In the genomic region with DNA sequence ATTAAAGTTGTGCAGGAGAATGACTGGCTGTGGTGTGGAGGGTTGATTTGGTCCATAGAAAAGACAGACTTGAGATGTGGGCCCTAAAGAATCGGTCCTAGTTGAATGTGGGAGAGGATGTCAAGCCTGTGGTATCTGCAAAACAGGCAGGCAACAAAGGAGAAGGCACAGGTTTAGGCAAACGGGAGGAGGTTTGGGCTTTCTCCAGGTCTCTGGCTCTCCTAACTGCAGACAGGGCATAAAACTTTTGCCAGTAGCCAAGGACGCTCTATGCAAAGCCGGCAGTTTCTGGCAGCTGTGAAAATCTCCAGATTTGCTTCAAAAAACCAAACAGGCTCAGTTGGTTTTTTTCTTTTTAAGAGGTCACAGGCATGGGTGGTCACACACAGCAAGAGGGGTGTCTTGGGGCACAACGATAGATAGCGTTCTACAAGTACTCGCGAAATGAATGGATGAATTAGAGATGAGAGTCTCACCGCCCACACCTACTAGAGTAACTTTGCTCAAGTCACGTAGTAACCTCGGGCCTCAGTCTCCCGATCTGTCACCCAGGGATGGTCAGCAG, we compare ENCODE assay signal across 8 mouse cellular contexts. TPM values are rescaled to one million over a fixed set of nuclear protein-coding genes. Genes with fewer than 3 reads are reported as not detected.
DNase-seq lines count a peak whose midpoint lies in the region; ATAC-seq lines count a peak whose summit lies in the region.

No protein-coding gene starts in this region.

- H3K4me1 ChIP-seq in heart, embryonic 14.5 days (ENCODE audit: control insufficient read depth in 2 of 2, insufficient read depth in 2 of 2, low read length in 2 of 2) = peaks cover 6 to 26% of the 10 kb centered on the region in 2 experiments
- peaks cover 49% of the 10 kb centered on the region for H3K4me1 ChIP-seq in embryonic facial prominence, embryonic 10.5 days
- H3K4me1 ChIP-seq in hindbrain, embryonic 15.5 days (replicated peaks) = peaks cover 41% of the 10 kb centered on the region
- H3K4me1 ChIP-seq in midbrain, embryonic 13.5 days (replicated peaks) = peaks cover 48% of the 10 kb centered on the region

- H3K4me3 ChIP-seq in heart, embryonic 14.5 days (ENCODE audit: control insufficient read depth in 1 of 2, insufficient read depth in 1 of 2, low read depth in 1 of 2, low read length in 2 of 2) = peak overlapping the region; percentile 66 to 70
- peak overlapping the region; percentile 82 for H3K4me3 ChIP-seq in embryonic facial prominence, embryonic 10.5 days
- peak overlapping the region; percentile 62 for H3K4me3 ChIP-seq in hindbrain, embryonic 15.5 days
- peak overlapping the region; percentile 66 for H3K4me3 ChIP-seq in midbrain, embryonic 13.5 days (replicated peaks)

- 15% methylated on average over 12 of the region's 12 CpGs for WGBS in heart, embryonic 14.5 days
- 11% methylated on average over 12 of the region's 12 CpGs for WGBS in embryonic facial prominence, embryonic 10.5 days
- 12% methylated on average over 12 of the region's 12 CpGs for WGBS in hindbrain, embryonic 15.5 days
- WGBS in midbrain, embryonic 13.5 days = 12% methylated on average over 12 of the region's 12 CpGs

- H3K9me3 ChIP-seq in heart, embryonic 14.5 days (ENCODE audit: control insufficient read depth, low read length) = no peaks in the 10 kb centered on the region
- H3K9me3 ChIP-seq in embryonic facial prominence, embryonic 10.5 days = no peaks in the 10 kb centered on the region
- H3K9me3 ChIP-seq in hindbrain, embryonic 15.5 days = no peaks in the 10 kb centered on the region
- no peaks in the 10 kb centered on the region for H3K9me3 ChIP-seq in midbrain, embryonic 13.5 days

- peak overlapping the region; percentile 69 for H3K4me2 ChIP-seq in heart, embryonic 14.5 days (ENCODE audit: low read length)
- H3K4me2 ChIP-seq in hindbrain, embryonic 15.5 days = peak overlapping the region; percentile 98
- peak overlapping the region; percentile 98 for H3K4me2 ChIP-seq in midbrain, embryonic 13.5 days (replicated peaks)

- peak overlapping the region; percentile 86 for H3K9ac ChIP-seq in heart, embryonic 14.5 days (ENCODE audit: low read length)
- peak overlapping the region; percentile 45 for H3K9ac ChIP-seq in hindbrain, embryonic 15.5 days
- peak overlapping the region; percentile 69 for H3K9ac ChIP-seq in midbrain, embryonic 13.5 days (replicated peaks)

- intact Hi-C loops in heart, postnatal 36 days (cut with DNase I) = loop anchor here (5.0 kb wide), 1 partner anchor 87 kb away; no protein-coding TSS in a partner anchor

- no peaks in the 10 kb centered on the region for H3K36me3 ChIP-seq in heart, embryonic 14.5 days (ENCODE audit: control insufficient read depth, insufficient read depth, low read length)
- H3K36me3 ChIP-seq in embryonic facial prominence, embryonic 10.5 days (replicated peaks) = no peaks in the 10 kb centered on the region
- H3K36me3 ChIP-seq in hindbrain, embryonic 15.5 days = no peaks in the 10 kb centered on the region
- H3K36me3 ChIP-seq in midbrain, embryonic 13.5 days = no peaks in the 10 kb centered on the region

- no peak for ATAC-seq in heart, embryonic 14.5 days (ENCODE audit: insufficient number of reproducible peaks, insufficient read depth, low FRiP score, low read depth)
- ATAC-seq in hindbrain, embryonic 15.5 days (ENCODE audit: low FRiP score, low read depth) = no peak
- no peak for ATAC-seq in midbrain, embryonic 13.5 days

- H3K27ac ChIP-seq in heart, embryonic 14.5 days (replicated peaks in 1 of 2; ENCODE audit: control insufficient read depth in 1 of 2, insufficient read depth in 1 of 2, low read depth in 2 of 2, low read length in 2 of 2) = 0 out of 4 replicates have a peak overlapping the region, but pooled peaks of 1 of the 2 experiments have one; percentile 71
- peak overlapping the region; percentile 86; the same call in 1 of the 2 replicates for H3K27ac ChIP-seq in embryonic facial prominence, embryonic 10.5 days (replicated peaks)
- no peak overlapping the region for H3K27ac ChIP-seq in hindbrain, embryonic 15.5 days (replicated peaks)
- no peak overlapping the region for H3K27ac ChIP-seq in midbrain, embryonic 13.5 days

- no peak for DNase-seq in heart, postnatal 36 days
- DNase-seq in embryonic facial prominence, embryonic 10.5 days (ENCODE audit: low spot score) = no peak
- DNase-seq in spleen, adult 12 weeks (ENCODE audit: low spot score) = no peak
- no peak for DNase-seq in layer of hippocampus, adult 9-10 months (ENCODE audit: low spot score)
- no peak for DNase-seq in adrenal gland, adult 8-10 months

- H3K27me3 ChIP-seq in heart, embryonic 14.5 days (ENCODE audit: control insufficient read depth, insufficient read depth, low read length) = no peaks in the 10 kb centered on the region
- H3K27me3 ChIP-seq in embryonic facial prominence, embryonic 10.5 days (replicated peaks; ENCODE audit: low read depth, poor library complexity, severe bottlenecking) = peaks cover 56% of the 10 kb centered on the region
- peaks cover 22% of the 10 kb centered on the region for H3K27me3 ChIP-seq in hindbrain, embryonic 15.5 days
- H3K27me3 ChIP-seq in midbrain, embryonic 13.5 days = peaks cover 62% of the 10 kb centered on the region

RNA-seq across cellular contexts. Expression of a gene that starts 0.7 kb away (rescaled TPM):
- polyA plus RNA-seq in heart, embryonic 14.5 days (2014; fragmentation: Nextera tagmentation; extraction: Ambion mirVana) = 7.8 and 10.5 TPM in 2 replicates
- 10 to 100 TPM; 21.7 to 23.2 TPM for total RNA-seq in heart, postnatal 36 days (2021)
- polyA plus RNA-seq in embryonic facial prominence, embryonic 10.5 days (2016; fragmentation: Nextera tagmentation; extraction: Ambion mirVana) = 2.3 and 2.7 TPM in 2 replicates
- 4.2 and 5.0 TPM in 2 replicates for polyA plus RNA-seq in hindbrain, embryonic 15.5 days (2015; fragmentation: Nextera tagmentation; extraction: Ambion mirVana)
- polyA plus RNA-seq in midbrain, embryonic 13.5 days (2015; fragmentation: Nextera tagmentation; extraction: Ambion mirVana) = 3.9 and 4.3 TPM in 2 replicates
- 10 to 100 TPM in 1 of 4 experiments, 1 to 10 TPM in 3; 5.2 to 10.2 (median 6.5) TPM for total RNA-seq in adrenal gland, adult 8-10 months (2022)
